Mouse (Mus musculus) cerebellum, postnatal 14 days (tissue): ENCODE results near the gene Ssh3.
"Not testable (repeated sequence)": the region's sequence is repeated elsewhere in the genome, so short reads cannot be mapped to it uniquely, and the experiment has no call there.

Experiments
- DNase-seq, 2 experiments: peaks; one replicate each; pipeline ENCODE4 v3.0.0; 2021; ENCODE audit warnings: mixed read lengths in 2 of 2

Ssh3 gene

DNA sequence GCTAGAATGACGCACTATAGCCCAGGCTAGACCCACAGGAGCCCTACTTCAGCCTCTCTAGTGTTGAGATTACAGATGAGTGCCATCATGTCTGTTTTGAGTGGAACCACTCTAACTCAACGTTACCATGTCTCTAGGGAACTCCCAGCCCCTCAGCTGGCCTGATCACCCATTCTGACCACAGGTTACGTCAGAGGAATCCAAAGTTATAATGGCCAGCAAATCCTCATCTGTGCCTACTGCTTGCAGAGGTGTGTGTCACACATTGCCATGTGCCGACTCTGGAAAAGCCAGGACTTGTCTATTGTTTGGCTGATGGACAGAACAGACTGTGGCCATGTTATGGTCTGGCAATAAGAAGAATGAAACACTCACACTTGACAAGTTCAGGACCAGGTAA lies 26.4 kb upstream of the Ssh3 start:
- DNase-seq: no peak

- no peak for DNase-seq
These were observed 25.6 kb upstream of the Ssh3 start for GRCm38 (mm10) chr19:4294381-4295097.

DNA sequence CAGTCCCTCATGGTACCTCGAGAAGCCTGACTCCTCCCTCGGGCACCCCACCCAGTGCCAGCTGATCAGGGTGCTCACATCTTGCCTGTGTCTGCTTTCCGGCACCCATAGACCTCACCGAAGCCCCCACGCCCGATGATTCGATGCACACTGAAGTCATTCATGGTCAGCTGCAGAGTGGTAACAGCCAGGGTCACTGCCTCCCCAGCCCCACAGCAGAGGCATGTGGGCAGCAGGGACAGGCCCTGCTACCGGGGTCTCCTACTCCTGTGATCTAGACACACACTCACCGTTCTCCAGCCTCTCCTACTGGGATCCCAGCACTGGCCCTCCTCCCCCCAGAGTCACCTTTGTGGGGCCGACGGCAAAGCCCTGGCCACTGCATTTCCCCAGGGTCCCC lies 22.2 kb upstream of the Ssh3 start:
- no peak for DNase-seq

GRCm38 (mm10) chr19:4290749-4291148 lies 21.8 kb upstream of the Ssh3 start:
- DNase-seq: no peak

- DNase-seq: no peak
These were observed 14.7 kb upstream of the Ssh3 start for GRCm38 (mm10) chr19:4283653-4284052.

GRCm38 (mm10) chr19:4282898-4283553 lies 14.0 kb upstream of the Ssh3 start, which contains the start of gene Ankrd13d:
Gene Ankrd13d (minus strand): TSS chr19:4283137.
- peak; percentile 86 to 93 for DNase-seq

DNA sequence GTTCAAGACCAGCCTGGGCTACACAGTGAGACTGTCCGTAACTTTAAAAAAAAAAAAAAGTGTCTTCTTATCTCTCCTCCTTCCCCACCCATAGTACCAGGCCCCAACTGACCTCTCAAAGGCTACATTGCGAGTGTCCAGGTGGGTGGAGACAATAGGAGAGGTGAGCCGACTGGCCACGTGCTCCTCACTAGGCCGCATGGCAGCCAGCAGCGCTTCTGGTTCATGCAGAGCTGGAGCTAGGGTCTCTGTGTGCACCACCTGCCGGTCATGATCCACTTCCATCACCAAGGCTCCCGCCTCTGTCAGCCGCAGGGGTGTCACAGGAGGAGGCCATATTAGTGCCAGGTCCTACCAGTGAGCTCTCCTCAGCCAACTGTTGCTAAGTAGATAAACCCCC lies 11.4 kb upstream of the Ssh3 start:
- DNase-seq: no peak

DNA sequence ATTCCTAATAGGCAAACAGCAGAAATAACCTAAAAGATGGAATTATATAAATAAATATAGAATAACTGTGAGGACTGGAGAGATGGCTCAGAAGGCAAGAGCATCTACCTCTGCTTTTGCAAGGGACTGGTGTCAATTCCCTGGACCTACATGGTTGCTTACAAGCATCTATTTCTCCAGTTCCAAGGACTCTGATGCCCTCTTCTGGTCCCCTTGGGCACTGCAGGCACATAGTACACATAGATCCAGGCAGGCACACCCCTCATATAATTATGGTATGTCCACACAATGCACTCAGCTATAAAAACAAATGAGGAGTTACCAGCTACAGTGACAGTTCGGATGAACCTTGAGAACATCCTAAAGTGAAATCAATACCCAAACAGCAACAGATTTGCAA lies 10.5 kb upstream of the Ssh3 start:
- peak in 1 of 2 experiments; percentile 65 for DNase-seq

GRCm38 (mm10) chr19:4270972-4271371 lies 2.0 kb upstream of the Ssh3 start:
- no peak for DNase-seq

GRCm38 (mm10) chr19:4270187-4270586 lies 1.2 kb upstream of the Ssh3 start:
- DNase-seq: no peak

DNA sequence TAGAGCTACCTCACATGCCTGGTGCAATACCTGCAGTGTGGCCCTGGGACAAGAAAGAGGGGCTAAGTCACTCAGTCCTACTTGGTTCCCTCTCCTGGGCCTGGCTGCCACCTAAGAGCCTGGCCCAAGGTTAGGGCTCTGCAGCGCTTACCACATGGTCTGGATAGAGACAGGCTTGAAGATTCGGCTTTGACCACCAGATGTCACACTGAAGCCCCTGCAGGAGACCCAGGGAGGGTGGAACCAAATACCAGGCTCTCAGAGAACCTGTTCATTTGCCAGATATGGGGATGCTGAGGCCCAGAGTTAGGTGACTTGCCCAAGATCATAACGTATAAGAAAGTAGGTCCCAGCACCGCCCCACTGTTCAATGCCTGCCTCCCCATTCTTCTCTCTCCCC lies 3.0 kb downstream of the Ssh3 start:
- DNase-seq: peak in 1 of 2 experiments; percentile 45

DNA sequence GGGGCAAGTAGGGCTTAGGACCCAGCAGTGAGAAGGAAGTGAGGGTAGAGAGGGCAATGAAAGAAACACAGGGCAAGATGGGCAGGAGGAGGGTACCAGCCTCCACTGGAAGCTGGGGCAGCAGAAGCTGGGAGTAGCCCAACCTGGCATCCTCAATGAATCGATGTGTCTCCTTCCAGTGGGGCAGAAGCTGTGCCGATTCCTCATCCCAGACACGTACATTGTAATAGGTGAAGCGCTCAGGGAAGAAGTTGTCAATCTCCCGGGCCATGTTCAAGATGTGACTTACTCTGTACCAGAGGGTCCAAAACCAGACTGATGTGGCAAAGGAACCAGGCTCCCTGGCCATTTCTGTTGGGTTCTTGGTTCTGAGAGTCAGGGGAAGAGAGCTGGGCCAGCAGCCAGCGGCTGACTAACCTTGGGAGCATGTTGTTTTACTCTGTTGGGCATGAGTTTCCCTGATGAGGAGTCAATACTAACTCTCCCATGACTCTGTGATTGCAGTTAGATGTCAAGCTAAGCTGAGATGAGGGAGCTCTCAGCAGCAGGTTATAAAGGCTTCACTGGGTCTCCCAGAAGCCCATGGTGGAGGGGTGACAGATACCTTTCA lies 4.7 kb downstream of the Ssh3 start:
- DNase-seq: no peak

GRCm38 (mm10) chr19:4263702-4264101 lies 5.3 kb downstream of the Ssh3 start:
- no peak for DNase-seq

DNA sequence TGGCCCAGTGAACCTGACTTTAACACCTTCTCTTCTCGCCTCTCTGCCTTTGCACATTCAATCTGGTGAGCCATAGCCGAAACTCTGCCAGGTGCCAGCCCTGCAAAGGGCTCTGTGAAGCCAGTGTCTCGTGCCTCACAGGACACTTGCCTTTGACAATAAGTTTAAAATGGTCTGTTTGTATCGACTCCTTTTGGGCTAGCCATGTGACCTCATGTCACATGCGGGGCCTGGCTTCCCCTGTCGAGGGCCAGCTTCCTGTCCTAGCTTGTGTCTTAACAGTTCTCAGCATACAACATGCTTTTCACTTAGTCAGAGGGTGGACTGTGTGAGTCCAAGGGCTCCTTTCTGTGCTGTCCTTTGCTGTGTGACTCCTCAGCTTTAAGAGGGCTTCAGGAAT lies 6.2 kb downstream of the Ssh3 start:
- DNase-seq: peak in 1 of 2 experiments; percentile 31

GRCm38 (mm10) chr19:4261038-4261698 lies 7.8 kb downstream of the Ssh3 start:
- DNase-seq: peak in 1 of 2 experiments; percentile 44

DNA sequence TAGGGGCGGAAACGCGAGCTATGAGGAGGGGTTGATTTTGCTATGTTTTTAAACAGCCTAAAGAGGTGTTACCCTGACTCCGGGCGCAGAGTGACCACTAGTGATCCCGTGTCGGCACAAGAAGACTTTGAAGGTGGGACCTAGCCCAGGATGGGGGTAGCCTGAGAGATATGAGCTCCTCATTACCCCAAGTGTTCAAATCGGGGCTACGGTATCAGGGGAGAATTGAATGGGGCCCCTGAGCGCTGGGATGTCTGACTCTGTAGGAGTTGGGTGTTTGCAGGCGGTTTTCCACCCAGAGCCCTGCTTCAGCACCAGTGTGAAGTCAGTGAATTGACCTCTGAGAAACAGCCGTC lies 11.1 kb downstream of the Ssh3 start:
- no peak for DNase-seq

DNA sequence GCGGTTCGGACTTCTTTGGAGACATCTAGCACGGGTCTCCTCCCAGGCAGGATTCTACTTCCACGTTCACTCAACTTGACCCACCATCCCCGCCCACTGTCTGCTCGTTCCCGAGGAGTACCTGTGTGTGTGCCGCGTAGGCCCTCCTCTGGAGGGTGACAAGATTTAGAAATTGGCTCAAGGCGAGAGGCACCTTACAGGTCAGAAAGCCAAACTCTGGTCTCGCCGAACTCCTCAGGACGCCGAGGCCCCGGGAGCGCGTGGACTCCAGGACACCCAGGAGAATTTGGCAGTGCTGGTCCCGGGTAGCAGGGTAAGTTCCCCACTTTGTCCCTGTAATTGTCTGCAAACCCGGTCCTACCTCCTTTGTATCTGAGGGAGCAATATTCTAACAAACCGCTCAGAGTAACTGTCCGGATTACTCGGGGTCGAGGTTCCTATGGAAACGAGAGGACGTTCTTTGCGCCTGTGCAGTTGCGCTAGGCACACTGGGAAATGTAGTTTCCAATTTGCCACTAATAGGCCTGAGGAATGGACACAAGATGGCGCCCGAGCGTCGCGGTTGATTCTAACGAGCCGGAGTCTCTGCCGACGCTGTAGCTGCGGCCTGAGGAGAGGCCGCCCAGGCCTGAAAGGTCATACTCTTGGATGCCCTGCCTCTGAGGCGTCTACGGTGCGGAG lies 11.6 kb downstream of the Ssh3 start:
- DNase-seq: peak; percentile 97 to 98

- DNase-seq: peak in 1 of 2 experiments; percentile 41
These were observed 13.3 kb downstream of the Ssh3 start for GRCm38 (mm10) chr19:4255583-4256162.

- DNase-seq: no peak
These were observed 14.8 kb downstream of the Ssh3 start for GRCm38 (mm10) chr19:4254230-4254629.

DNA sequence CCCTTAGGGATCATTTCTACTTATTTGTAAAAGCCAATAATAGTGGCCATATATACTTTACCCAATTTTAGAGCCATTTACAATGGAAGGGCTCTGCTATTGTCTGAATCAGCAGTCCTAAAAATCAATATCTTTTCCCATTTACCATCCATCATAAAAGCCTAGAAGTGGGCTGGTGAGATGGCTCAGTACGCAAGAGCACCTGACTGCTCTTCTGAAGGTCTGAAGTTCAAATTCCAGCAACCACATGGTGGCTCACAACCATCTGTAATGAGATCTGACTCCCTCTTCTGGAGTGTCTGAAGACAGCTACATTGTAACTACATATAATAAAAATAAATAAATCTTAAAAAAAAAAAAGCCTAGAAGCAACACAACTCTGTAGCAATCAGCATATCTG lies 20.3 kb downstream of the Ssh3 start:
- DNase-seq: not testable (repeated sequence)

- no peak for DNase-seq
These were observed 22.0 kb downstream of the Ssh3 start for GRCm38 (mm10) chr19:4247010-4247409.

GRCm38 (mm10) chr19:4244775-4245174 lies 24.2 kb downstream of the Ssh3 start:
- DNase-seq: no peak

- DNase-seq: no peak
These were observed 26.6 kb downstream of the Ssh3 start for GRCm38 (mm10) chr19:4242416-4242815.
